Mouse (Mus musculus) heart, adult 2 months (tissue): Measurements from ENCODE around the gene Suz12.

Source experiments
- CTCF ChIP-seq: fragments of 200-600 bp; IDR thresholded peaks from 2 replicates; pipeline ENCODE4 v1.8.1; 2022; ENCODE audit warnings: antibody characterized with exemption, mild to moderate bottlenecking, moderate library complexity
- EP300 ChIP-seq: fragments of 200-500 bp; IDR thresholded peaks from 2 replicates; pipeline ENCODE4 v1.6.1; 2011; ENCODE audit warnings: low read depth, low read length, control low read depth; ENCODE audit not compliant: insufficient read depth
- POLR2A ChIP-seq: fragments of 200-500 bp; IDR thresholded peaks from 2 replicates; pipeline ENCODE4 v1.6.1; 2011; ENCODE audit warnings: mild to moderate bottlenecking, low read depth, low read length, control low read depth; ENCODE audit not compliant: insufficient read depth

- no peak for TF ChIP-seq CTCF
- no peak for TF ChIP-seq POLR2A
- TF ChIP-seq EP300, result no peak
Measured at GRCm38 (mm10) chr11:80043419-80043817, 50.5 kb downstream of the Suz12 start.
